Mouse (Mus musculus): ENCODE results near the gene Prkcz.
"Not testable (repeated sequence)": the region's sequence is repeated elsewhere in the genome, so short reads cannot be mapped to it uniquely, and the experiment has no call there.

Prkcz gene

GRCm38 (mm10) chr4:155359560-155360464 lies 1.3 kb downstream of the Prkcz start:
- no peak for DNase-seq (ENCODE audit: low spot score)

- no peak for DNase-seq (ENCODE audit: low spot score)
Observed at GRCm38 (mm10) chr4:155357601-155358000, 3.6 kb downstream of the Prkcz start.

DNA sequence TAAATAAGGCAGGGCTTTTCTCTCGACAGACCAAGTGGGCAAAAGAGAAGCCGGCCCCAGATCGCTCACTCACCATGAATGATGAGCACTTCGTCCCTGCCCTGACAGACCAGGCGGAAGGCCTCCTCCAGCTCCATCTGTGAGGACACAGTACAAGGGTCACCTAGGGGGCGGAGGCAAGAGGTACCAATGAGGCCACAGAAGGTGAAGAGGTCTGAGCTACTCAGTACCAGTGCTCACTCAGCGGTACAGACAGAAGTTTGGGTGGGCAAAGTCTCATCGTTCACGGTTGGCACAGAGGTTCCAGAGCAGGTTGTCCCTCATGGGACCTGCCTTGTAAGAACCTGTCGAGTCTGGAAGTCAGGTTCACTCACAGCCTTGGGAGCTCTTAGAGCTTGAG lies 4.8 kb downstream of the Prkcz start:
- no peak for DNase-seq (ENCODE audit: low spot score)

DNA sequence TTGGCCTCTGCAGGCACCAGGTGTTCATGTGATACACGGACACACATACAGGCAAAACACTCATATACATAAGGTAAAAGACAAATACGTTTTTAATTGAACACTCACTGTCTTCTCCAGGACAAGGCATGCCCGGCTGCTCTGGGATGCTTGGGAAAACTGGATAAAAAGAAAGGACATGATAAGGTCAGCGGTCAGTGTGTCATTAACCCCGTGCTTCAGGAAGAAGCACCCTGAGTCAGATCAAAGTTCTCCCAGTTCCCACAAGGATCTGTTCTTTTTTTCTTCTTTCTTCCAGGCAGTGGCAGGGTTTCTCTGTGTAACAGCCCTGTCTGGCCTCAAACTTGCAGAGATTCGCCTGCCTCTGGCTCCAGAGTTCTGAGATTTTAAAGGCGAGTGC lies 6.6 kb downstream of the Prkcz start:
- no peak for DNase-seq (ENCODE audit: low spot score)

DNA sequence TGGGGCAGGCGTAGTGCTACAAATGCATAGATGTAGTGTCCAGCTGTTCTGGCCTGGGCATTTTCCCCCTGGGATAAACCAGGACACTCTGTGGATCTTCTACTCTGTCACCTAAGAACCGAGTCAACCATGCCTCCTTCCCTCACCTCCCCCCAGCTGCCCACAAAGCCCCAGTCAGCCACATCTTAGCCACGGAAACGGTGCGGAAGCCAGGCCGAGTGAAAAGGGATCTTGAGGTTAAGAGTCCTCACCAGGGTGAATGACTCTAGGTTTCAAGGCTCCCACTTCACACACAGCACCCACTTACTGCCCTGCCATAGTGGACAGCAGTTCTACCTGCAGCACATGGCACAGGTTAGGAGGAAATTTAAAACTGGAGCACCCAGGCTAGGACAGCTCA lies 7.1 kb downstream of the Prkcz start:
- DNase-seq (ENCODE audit: low spot score) = no peak

- no peak for DNase-seq (ENCODE audit: low spot score)
Observed at GRCm38 (mm10) chr4:155352581-155352980, 8.6 kb downstream of the Prkcz start.

DNA sequence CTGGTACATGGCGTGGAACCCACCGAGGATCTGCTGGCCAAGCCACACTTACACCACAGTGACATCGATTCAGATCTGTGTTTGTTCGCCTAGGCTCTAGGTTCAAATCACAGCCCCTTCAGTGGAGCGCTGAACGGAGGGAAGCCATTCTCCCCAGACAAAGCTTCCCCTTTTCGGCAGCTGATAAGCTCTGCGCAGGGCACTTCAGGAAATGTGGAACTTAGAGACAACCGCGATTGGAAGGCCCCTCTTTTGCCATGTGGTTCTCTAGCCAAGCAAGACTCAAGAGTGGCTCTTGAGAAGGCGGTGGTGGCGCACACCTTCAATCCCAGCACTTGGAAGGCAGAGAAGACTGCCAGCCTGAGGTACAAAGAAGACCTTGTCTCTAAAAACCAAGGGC lies 14.8 kb downstream of the Prkcz start:
- no peak for DNase-seq (ENCODE audit: low spot score)

GRCm38 (mm10) chr4:155345608-155345953 lies 15.6 kb downstream of the Prkcz start:
- no peak for DNase-seq (ENCODE audit: low spot score)

- DNase-seq (ENCODE audit: low spot score) = no peak
Observed at GRCm38 (mm10) chr4:155344716-155345607, 16.2 kb downstream of the Prkcz start.

DNA sequence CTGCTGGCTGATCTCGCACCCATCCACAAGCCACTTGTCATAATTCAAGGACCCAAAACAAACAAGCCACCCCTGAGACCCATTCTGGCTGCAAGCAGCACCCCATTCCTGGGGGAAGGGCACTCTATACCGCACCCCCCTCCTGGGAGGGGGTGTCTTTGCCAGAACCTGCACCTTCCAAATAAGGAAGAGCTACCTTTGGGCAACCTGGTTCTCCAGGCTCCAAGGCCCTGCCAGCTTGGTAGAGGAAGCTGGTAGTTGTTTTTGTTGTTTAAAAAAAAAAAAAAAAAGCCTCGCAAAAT lies 16.9 kb downstream of the Prkcz start:
- DNase-seq (ENCODE audit: low spot score) = no peak

DNA sequence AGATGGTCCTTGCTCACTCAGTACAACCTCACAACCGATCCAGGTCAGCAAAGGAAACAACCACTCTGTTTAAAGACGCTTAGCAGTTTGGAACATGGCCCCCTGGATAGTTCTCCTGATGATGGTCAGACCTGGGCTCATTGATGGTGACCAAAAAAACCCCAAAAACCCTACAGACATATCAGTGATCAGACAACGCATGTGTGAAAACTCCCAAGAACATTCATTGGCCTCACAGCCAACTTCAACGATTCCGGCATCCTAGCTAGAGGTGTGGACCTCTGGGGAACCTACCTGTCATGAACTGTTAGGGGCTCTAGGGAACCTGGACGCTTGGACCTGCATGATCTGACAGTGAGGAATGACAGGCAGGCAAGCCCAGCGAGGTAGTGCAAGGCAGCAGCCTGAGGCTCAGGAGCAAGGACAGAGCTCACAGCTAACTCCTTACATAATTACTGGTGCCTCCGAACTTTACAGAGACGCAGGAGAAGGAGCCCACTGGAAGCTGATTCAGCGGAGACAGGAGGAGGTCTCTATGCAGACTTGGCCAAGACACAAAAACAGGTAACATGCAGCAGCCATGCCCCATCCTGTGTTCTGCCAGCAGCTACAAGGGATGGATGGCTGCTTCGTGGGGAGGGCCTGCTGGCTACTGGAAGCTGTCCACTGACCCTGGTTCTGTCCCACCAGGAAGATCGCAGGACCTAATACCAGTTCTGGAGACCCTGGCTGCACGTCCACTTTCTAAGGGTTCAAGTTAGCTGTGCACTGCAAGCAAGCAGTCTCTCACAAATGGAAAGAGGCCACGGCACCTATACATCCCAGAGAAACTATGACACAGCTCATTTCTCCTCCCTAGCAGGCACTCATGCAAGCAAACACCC lies 17.5 kb downstream of the Prkcz start:
- DNase-seq (ENCODE audit: low spot score) = no peak

DNA sequence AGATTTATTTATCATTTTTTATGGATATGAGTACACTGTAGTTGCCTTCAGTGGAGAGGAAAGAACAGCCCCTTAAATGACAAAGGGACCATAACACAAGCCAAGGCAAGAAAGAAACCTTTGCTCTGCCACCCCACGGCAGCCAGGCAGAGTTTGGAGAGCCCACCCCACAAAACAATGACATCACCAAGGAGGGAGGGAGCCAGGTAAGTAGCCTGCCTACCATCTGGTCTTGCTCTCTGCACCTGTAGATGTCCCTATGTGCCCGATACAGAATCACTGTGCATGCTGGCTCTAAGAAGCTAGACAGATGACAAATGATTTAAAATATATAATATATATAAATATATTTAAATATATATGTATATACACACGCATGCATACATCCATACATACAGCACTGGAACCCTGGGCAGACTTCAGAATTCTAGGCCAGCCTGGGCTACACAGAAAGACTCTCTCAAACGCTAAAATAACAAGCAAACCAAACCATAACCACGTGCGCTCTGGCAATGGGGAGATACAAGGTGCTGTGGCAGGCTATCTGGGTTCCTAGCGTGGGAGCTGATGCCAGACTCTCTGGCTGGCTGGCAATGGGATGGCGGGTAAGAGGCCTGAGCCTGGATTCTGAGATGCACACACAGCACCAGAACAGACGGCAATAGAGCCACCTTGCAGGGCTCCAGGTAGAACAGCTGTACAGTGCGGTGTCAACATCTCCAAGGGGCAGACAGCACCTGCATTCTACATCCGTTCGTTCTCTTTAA lies 24.7 kb downstream of the Prkcz start:
- no peak for DNase-seq (ENCODE audit: low spot score)

- no peak for DNase-seq (ENCODE audit: low spot score)
Observed at GRCm38 (mm10) chr4:155332253-155332652, 28.9 kb downstream of the Prkcz start.

- not testable (repeated sequence) for DNase-seq (ENCODE audit: low spot score)
Observed at GRCm38 (mm10) chr4:155328385-155328784, 32.8 kb downstream of the Prkcz start.

- DNase-seq (ENCODE audit: low spot score) = no peak
Observed at GRCm38 (mm10) chr4:155325773-155326172, 35.4 kb downstream of the Prkcz start.

DNA sequence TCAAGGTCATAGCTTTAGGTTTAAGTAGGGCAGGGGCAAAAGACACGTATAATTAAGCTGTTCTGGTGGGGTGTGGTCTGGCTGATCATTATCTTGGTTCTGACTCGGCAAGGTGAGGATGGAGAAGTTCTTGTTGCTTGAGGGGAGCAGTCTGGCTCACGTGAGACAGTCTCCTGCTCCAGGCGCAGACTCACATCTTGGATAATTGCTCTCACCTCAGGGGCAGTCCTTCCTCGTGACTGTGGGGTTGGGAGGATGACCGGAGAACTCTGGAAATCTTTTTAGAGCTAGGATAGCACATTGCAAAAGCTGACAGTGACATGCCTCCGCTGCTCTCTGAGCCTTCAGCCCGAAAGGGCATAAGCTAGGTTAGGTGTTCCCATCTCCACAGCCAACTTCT lies 36.6 kb downstream of the Prkcz start:
- DNase-seq (ENCODE audit: low spot score) = no peak

DNA sequence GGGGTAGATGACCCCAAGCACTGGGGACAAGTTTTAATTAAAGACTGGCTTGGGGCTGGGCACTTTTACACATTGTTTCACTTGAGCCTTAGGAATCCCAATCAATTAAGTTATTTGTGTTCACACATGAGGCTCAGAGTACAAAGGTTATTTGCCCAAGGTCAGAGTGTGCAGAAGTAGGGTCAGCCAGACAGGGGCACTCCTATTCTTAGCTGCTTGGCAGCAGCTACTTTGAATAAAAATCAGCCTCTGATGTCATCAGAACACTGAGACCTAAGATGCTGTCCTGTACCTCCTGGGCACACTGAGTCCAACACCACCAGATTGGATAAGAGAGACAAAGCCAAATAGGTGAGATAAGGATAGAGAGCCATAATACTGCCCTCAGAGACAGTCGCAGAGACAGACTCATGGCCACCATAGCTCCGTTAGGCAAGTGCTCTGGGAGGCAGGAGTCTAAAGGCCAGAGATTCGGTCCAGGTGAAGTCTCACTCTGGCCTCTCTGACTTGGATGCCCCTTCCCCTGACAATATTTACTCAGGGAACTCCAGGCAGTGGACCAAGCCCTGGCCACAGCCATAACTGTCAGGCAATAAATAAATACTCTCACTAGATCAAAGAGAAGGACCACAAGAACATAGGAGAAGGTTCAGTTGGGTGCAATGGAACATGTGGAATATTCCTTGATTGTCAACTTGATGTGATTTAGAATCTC lies 37.9 kb downstream of the Prkcz start:
- DNase-seq (ENCODE audit: low spot score) = no peak

DNA sequence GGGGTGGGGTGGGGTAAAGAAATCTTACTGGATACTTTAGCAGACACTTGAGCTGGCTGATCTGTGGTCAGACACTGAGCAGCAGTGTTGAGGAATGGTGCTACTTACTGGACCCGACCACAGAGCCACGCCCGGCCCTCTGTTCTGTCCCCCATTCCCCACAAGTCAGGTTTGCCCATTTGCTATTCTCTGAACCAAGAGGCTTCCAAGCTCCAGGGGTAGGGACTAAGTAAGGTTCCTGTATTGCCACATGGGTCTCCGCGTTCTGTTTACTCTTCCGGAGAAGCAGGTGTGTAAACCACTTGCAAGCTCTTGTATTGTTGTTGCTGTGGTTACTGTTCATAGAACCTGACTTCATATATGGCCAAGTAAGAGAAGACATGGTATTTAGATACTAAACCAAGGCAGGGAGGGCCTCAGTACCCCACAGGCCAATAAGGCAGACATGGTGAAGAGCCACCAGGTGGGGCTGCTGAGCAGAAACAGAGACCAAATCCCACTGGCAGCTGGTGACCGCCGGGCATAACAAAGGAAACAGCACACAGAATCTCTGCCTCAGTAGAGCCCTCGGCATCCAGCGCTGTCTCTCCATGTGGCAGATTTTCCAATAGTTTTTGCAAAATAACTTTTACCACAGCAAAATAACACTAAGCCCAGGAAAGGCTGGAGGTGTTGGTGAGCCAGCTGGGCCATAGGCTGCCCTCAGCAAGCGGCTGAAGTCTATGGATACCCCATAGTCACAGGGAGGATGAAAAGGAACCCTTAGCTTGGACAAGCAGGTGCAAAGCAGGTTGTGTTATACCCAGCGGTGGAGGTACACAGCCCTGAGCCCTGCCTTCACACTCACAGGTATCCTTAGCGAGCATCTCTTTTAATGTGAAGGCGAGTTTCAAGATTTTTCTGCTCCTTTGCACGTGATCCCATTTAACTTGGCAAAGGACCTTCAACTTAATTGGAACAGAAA lies 40.6 kb downstream of the Prkcz start:
- DNase-seq (ENCODE audit: low spot score) = peak; percentile 19

DNA sequence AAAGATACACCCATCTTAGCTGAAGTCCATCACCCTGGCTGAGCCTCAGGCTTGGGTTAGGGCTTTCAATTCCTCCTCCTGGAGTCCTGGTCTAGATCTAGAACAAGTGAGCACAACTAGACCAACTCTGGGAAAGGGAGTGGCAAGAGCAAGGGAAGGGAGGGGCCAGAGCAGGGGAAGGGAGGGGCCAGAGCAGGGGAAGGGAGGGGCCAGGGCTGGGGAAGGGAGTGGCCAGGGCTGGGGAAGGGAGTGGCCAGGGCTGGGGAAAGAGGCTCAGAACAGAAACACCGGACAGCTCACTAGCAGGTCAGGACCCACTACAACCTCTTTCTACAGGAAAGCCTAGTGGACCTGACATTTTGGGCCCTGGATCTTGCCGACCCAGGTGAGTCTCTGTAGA lies 42.9 kb downstream of the Prkcz start:
- DNase-seq (ENCODE audit: low spot score) = no peak

GRCm38 (mm10) chr4:155315031-155315430 lies 46.1 kb downstream of the Prkcz start:
- no peak for DNase-seq (ENCODE audit: low spot score)

All from spleen, adult 12 weeks (tissue).